Mouse (Mus musculus) embryonic facial prominence, embryonic 13.5 days (tissue): ENCODE measurements around the gene Ankrd28. TPM values are rescaled to one million over a fixed set of nuclear protein-coding genes. Genes with fewer than 3 reads are reported as not detected.

Source experiments
- ATAC-seq: fragments of 200-750 bp; cut with Nextera tagmentation; 2 replicates; pipeline ENCODE4 v1.8.0; 2017; ENCODE audit warnings: low read depth; ENCODE audit not compliant: insufficient number of reproducible peaks, insufficient read depth, low FRiP score, low TSS enrichment
- H3K27ac ChIP-seq: fragments of 300-500 bp; sonication (generic); 2 replicates; pipeline ENCODE4 v1.5.1; 2015; ENCODE audit warnings: moderate library complexity, mild to moderate bottlenecking, inconsistent platforms
- H3K27me3 ChIP-seq: fragments of 300-500 bp; sonication (generic); 2 replicates; pipeline ENCODE4 v1.6.1; 2015; ENCODE audit warnings: mild to moderate bottlenecking, inconsistent platforms
- H3K36me3 ChIP-seq: fragments of 300-500 bp; sonication (generic); 2 replicates; pipeline ENCODE4 v1.6.1; 2015; ENCODE audit warnings: mild to moderate bottlenecking, inconsistent platforms
- H3K4me1 ChIP-seq: fragments of 300-500 bp; sonication (generic); 2 replicates; pipeline ENCODE4 v1.6.1; 2015; ENCODE audit warnings: inconsistent platforms
- H3K4me2 ChIP-seq: fragments of 300-500 bp; sonication (generic); 2 replicates; pipeline ENCODE4 v1.6.1; 2015; ENCODE audit warnings: moderate library complexity, mild to moderate bottlenecking, inconsistent platforms
- H3K4me3 ChIP-seq: fragments of 300-500 bp; sonication (generic); 2 replicates; pipeline ENCODE4 v1.5.1; 2015; ENCODE audit warnings: mild to moderate bottlenecking, inconsistent platforms
- H3K9ac ChIP-seq: fragments of 300-500 bp; sonication (generic); 2 replicates; pipeline ENCODE4 v1.6.1; 2015; ENCODE audit warnings: mild to moderate bottlenecking, inconsistent platforms
- H3K9me3 ChIP-seq: fragments of 300-500 bp; sonication (generic); 2 replicates; pipeline ENCODE4 v1.6.1; 2016; ENCODE audit warnings: inconsistent platforms
- WGBS: fragments of 180-500 bp; shearing (Covaris S2); methylation state at CpG from one replicate; pipeline ENCODE4 v1.1.7; 2015; ENCODE audit warnings: mixed read lengths; 5-methylcytosine and 5-hydroxymethylcytosine counted together
- polyA plus RNA-seq: library from polyadenylated mRNA; unstranded; fragments of >200 nt; fragmentation: Nextera tagmentation; extraction: Ambion mirVana; gene quantifications from 2 replicates; pipeline ENCODE4 v1.2.1, GENCODE M21; 2015

Ankrd28 gene
- polyA plus RNA-seq, 1 experiment from 2014 or later, result 10.9 TPM

DNA sequence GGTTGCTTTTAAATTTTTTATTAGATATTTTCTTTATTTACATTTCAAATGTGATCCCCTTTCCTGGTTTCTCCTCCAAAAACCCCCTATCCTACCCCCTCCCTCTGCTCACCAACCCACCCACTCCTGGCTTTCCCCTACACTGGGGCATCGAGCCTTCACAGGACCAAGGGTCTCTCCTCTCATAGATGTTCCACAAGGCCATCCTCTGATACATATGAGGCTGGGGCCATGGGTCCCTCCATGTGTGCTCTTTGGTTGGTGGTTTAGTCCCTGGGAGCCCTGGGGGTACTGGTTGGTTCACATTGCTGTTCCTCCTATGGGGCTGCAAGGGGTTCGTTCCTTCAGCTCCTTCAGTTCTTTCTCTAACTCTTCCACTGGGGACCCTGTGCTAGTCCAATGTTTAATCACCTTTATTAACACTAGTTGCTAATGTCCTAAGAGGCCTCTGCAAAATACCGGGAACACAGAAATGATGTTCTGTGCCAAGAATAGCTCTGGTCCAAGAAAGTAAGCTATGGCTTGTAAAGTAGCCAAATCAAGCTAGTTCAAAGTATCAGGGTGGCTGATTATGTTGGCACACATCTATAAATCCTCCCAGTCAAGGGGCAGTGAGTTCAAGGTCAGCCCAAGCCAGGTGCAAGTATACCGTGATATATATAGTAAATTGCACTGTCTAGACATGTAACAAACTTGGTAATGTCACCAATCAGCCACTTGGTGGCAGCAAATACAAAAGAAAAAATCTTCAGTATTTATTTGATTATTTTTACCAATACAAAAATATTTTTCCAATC lies 36.3 kb downstream of the Ankrd28 start:
- Histone ChIP-seq H3K9me3 (no peaks in the 10 kb centered on the region), H3K4me3 (no peak overlapping the region), H3K4me1 (peaks cover 5% of the 10 kb centered on the region), H3K27ac (no peak overlapping the region), H3K36me3 (no peaks in the 10 kb centered on the region), H3K4me2 (no peak overlapping the region), H3K27me3 (no peaks in the 10 kb centered on the region), H3K9ac (no peak overlapping the region)
- ATAC-seq, result no peak
- WGBS, result 65% methylated on average over 4 of the region's 4 CpGs

DNA sequence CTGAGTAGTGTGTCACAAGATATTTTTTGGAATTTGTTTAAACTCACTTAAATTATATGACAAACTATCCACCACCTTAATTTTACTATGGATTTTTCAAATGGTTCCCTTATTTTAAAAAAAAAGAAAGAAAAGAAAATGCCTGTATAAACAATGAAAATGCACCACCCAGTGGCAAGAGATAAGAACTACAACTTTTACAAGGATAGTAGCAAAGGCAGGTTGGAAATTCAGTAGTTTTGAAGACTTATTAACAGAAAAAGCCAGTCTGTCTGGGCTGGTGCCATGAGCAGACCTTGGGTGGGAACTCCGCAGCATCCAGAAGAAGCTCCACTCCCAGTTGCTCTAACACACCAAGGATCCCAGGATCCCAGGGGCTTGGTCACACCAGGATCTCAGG lies 39.7 kb downstream of the Ankrd28 start:
- Histone ChIP-seq H3K4me2 (no peak overlapping the region), H3K9me3 (no peaks in the 10 kb centered on the region), H3K4me1 (peaks cover 8% of the 10 kb centered on the region; the same call in 1 of the 2 replicates), H3K4me3 (no peak overlapping the region), H3K9ac (no peak overlapping the region), H3K36me3 (no peaks in the 10 kb centered on the region), H3K27me3 (no peaks in the 10 kb centered on the region), H3K27ac (no peak overlapping the region)
- WGBS, result 64% methylated on average over 1 of the region's 1 CpGs
- no peak for ATAC-seq

DNA sequence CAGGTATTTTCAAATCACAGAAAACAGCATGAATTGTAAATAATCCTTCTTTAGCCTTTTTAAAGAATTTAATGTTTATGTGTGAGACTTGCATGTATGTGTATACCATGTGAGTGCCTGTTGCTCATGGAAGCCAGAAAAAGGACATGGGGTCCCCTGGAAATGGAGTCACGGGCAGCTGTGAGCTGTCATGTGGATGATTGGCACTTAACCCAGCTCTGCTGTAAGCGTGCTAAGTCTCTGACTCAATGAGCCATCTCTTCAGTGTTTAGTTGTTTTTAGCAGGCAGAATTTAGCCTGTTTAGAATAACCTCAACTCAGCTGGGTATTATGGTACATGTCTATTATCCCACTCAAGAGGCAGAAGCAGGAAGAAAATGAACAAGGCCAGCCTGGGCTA lies 43.5 kb downstream of the Ankrd28 start:
- H3K4me2 ChIP-seq, result no peak overlapping the region
- H3K27ac ChIP-seq, result peak overlapping the region; percentile 76
- H3K9ac ChIP-seq, result no peak overlapping the region
- H3K9me3 ChIP-seq, result no peaks in the 10 kb centered on the region
- no peak overlapping the region for H3K4me3 ChIP-seq
- no peak for ATAC-seq
- WGBS, result 31% methylated on average over 2 of the region's 2 CpGs
- H3K4me1 ChIP-seq, result peaks cover 12% of the 10 kb centered on the region
- H3K27me3 ChIP-seq, result no peaks in the 10 kb centered on the region
- H3K36me3 ChIP-seq, result no peaks in the 10 kb centered on the region

DNA sequence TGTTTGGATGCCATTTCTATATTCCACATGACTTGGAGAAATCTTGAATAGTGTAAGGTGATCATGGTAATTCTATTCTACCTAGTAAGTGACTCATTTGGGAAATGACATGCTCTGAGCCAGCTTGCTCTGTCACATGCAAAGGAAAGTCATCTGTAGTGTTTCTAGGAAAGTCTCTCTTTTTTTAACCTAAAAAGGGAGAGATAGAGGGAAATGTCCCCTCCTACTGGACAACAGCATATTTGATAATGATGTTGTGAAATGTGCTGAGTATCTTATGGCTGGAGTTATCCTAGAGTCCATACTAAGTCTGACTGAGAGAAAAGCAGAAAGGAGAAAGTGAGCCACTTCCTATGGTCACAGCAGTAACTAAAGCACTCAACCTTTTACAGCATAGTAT lies 44.8 kb downstream of the Ankrd28 start:
- no peak overlapping the region for H3K4me2 ChIP-seq
- H3K9me3 ChIP-seq, result no peaks in the 10 kb centered on the region
- H3K27ac ChIP-seq, result no peak overlapping the region
- H3K4me3 ChIP-seq, result no peak overlapping the region
- no peaks in the 10 kb centered on the region for H3K27me3 ChIP-seq
- H3K36me3 ChIP-seq, result no peaks in the 10 kb centered on the region
- peaks cover 24% of the 10 kb centered on the region for H3K4me1 ChIP-seq
- H3K9ac ChIP-seq, result no peak overlapping the region
- ATAC-seq, result no peak

- H3K9ac ChIP-seq, result no peak overlapping the region
- peaks cover 26% of the 10 kb centered on the region for H3K4me1 ChIP-seq
These were observed 45.5 kb downstream of the Ankrd28 start for GRCm38 (mm10) chr14:31784975-31785374.

GRCm38 (mm10) chr14:31781309-31782049 lies 49.0 kb downstream of the Ankrd28 start:
- H3K27ac ChIP-seq, result peak overlapping the region; percentile 91
- H3K9ac ChIP-seq, result peak overlapping the region; percentile 63
- peak overlapping the region; percentile 57 for H3K4me2 ChIP-seq
- ATAC-seq, result no peak
- WGBS, result 13% methylated on average over 11 of the region's 11 CpGs
- H3K27me3 ChIP-seq, result no peaks in the 10 kb centered on the region
- no peaks in the 10 kb centered on the region for H3K36me3 ChIP-seq
- peaks cover 19% of the 10 kb centered on the region for H3K4me1 ChIP-seq
- peak overlapping the region; percentile 35 for H3K4me3 ChIP-seq
- no peaks in the 10 kb centered on the region for H3K9me3 ChIP-seq

More at GRCm38 (mm10) chr14:31784975-31785374, 45.5 kb downstream of the Ankrd28 start:
- Histone ChIP-seq H3K4me2 (no peak overlapping the region), H3K27ac (no peak overlapping the region), H3K36me3 (no peaks in the 10 kb centered on the region), H3K4me3 (no peak overlapping the region), H3K9me3 (no peaks in the 10 kb centered on the region), H3K27me3 (no peaks in the 10 kb centered on the region)
- WGBS, result 90% methylated on average over 5 of the region's 5 CpGs
- ATAC-seq, result no peak

DNA sequence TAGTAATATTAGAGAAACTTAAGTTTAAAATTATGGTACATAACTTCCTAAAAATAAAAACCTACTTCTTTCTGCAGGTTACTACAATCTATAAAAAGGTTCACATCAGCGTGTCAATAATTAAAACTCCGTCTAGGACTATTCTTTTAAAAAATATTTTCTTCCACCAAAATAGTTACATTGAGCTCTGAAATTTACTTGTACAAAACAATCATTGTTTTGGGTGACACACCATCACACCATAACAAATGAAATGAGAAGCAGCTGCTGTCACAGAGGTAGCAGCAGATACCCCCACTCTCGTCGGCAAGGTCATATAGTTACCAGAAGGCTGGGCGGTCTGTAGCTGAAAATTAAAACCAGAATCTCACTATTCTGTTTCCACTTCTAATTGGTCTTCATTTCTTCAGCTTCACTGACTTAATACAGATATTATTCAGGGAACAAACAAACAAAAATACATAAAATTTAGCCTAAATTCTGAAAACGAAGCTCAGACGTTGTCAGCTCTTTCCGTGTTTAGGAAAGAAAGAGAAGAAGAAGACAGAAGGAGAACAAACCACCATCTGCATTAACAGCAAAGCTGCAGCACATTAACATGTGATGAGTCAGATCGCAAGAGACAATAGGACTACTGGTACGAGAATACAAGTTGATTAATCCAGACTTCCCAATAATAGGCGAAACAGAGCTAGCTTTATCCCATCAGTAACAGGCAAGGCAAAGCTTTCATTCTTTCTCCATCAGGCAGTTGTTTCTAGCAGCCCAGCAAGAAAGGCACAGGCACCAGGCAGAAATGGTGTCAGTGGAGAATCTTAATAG lies 49.8 kb downstream of the Ankrd28 start:
- Histone ChIP-seq H3K9ac (peak overlapping the region; percentile 63), H3K36me3 (no peaks in the 10 kb centered on the region), H3K27me3 (no peaks in the 10 kb centered on the region), H3K4me1 (peaks cover 19% of the 10 kb centered on the region), H3K4me3 (peak overlapping the region; percentile 35), H3K9me3 (no peaks in the 10 kb centered on the region), H3K4me2 (peak overlapping the region; percentile 57), H3K27ac (peak overlapping the region; percentile 91)
- WGBS, result 21% methylated on average over 11 of the region's 11 CpGs
- ATAC-seq, result no peak

GRCm38 (mm10) chr14:31773518-31773917 lies 56.9 kb downstream of the Ankrd28 start:
- no peaks in the 10 kb centered on the region for H3K27me3 ChIP-seq
- H3K27ac ChIP-seq, result no peak overlapping the region
- H3K4me3 ChIP-seq, result no peak overlapping the region
- H3K36me3 ChIP-seq, result no peaks in the 10 kb centered on the region
- no peaks in the 10 kb centered on the region for H3K9me3 ChIP-seq
- peaks cover 6% of the 10 kb centered on the region; the same call in 1 of the 2 replicates for H3K4me1 ChIP-seq
- 82% methylated on average over 4 of the region's 4 CpGs for WGBS
- ATAC-seq, result no peak
- H3K4me2 ChIP-seq, result no peak overlapping the region
- H3K9ac ChIP-seq, result no peak overlapping the region

DNA sequence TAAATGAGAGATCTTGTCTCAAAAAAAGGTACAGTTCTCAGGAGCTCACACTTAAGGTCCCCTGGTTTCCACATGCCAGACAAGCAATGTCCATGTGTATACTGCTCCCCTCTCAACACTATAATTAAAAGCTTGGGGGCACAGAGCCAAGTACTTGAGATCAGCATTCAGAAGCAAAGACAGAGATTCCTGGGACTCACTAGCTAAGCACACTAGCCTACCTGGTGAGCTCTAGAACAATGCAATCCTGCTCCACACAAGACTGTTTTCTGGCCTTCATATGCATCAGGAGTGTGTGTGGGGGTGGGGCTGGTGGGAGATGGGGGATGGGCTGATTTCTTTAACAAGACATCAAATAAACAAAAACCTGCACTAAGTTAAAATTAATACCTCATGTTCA lies 58.2 kb downstream of the Ankrd28 start:
- Histone ChIP-seq H3K27me3 (no peaks in the 10 kb centered on the region), H3K4me2 (no peak overlapping the region), H3K27ac (no peak overlapping the region), H3K9ac (no peak overlapping the region), H3K36me3 (no peaks in the 10 kb centered on the region), H3K4me1 (peaks cover 6% of the 10 kb centered on the region; the same call in 1 of the 2 replicates), H3K4me3 (no peak overlapping the region), H3K9me3 (no peaks in the 10 kb centered on the region)
- no peak for ATAC-seq

GRCm38 (mm10) chr14:31768531-31768930 lies 61.9 kb downstream of the Ankrd28 start:
- H3K4me3 ChIP-seq, result no peak overlapping the region
- H3K27me3 ChIP-seq, result no peaks in the 10 kb centered on the region
- peaks cover 6% of the 10 kb centered on the region; the same call in 1 of the 2 replicates for H3K4me1 ChIP-seq
- no peak overlapping the region for H3K4me2 ChIP-seq
- WGBS, result 83% methylated on average over 3 of the region's 3 CpGs
- H3K9me3 ChIP-seq, result no peaks in the 10 kb centered on the region
- H3K9ac ChIP-seq, result no peak overlapping the region
- 0 out of 2 replicates have a peak, but pooled peaks cover 1% of the 10 kb centered on the region for H3K36me3 ChIP-seq
- no peak overlapping the region for H3K27ac ChIP-seq
- ATAC-seq, result no peak

DNA sequence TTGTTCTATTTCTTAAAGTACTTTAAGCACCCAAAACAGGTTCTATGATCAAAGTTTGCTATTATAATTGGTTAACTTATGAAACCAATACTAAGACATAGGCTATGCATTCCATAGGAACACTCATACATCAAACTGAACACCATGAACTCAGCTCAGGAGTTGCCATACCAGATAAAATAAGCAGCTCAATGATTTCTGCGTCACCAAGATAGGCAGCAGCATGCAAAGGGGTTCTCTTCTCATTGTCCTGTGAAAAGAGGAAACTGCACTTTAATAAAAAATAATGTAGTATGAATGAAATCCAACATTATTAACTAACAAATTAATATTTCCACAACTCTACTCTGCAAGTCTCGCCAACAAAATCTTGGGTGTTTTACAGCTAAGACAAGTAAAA lies 66.4 kb downstream of the Ankrd28 start:
- 89% methylated on average over 2 of the region's 2 CpGs for WGBS
- ATAC-seq, result no peak
- Histone ChIP-seq H3K36me3 (peaks cover 23% of the 10 kb centered on the region), H3K27me3 (no peaks in the 10 kb centered on the region), H3K9me3 (no peaks in the 10 kb centered on the region), H3K4me3 (no peak overlapping the region), H3K4me1 (no peaks in the 10 kb centered on the region), H3K9ac (no peak overlapping the region), H3K27ac (no peak overlapping the region), H3K4me2 (no peak overlapping the region)
